Mouse (Mus musculus) testis, adult 10 weeks (tissue): Measurements from ENCODE around the gene Ntpcr. TPM values are rescaled to one million over a fixed set of nuclear protein-coding genes. Genes with fewer than 3 reads are reported as not detected.

ENCODE experiments used
- polyA plus RNA-seq: library from polyadenylated mRNA; stranded (reverse); fragments of 350-450 nt; fragmentation: Illumina TruSeq; extraction: RNeasy Lipid Tissue Mini Kit (QIAGEN cat#74804); gene quantifications from one replicate; pipeline ENCODE4 v1.2.3, GENCODE M21; 2014; ENCODE audit warnings: low read depth, low replicate concordance

Gene Ntpcr
- 19.5 TPM for polyA plus RNA-seq

GRCm38 (mm10) chr8:125729746-125730145 is at the start of gene Ntpcr:
Gene Ntpcr (plus strand): TSS chr8:125729963.

Other genes starting within 250 kb of the Ntpcr start
- 3.6 TPM for gene Sipa1l2, start 160.2 kb upstream of the Ntpcr start, polyA plus RNA-seq
- 34.7 TPM for gene Map10, start 60.1 kb upstream of the Ntpcr start, polyA plus RNA-seq
- gene Pcnx2, start 168.4 kb downstream of the Ntpcr start, polyA plus RNA-seq: 0.99 TPM
- gene Map3k21, start 180.5 kb downstream of the Ntpcr start, polyA plus RNA-seq: 3.9 TPM